Mouse (Mus musculus) CH12.LX (cell line): Measurements from ENCODE around the gene Adap1. TPM values are rescaled to one million over a fixed set of nuclear protein-coding genes. Genes with fewer than 3 reads are reported as not detected.

Source experiments
- DNase-seq: peaks from one replicate; pipeline ENCODE4 v3.0.0-alpha.2; 2013; ENCODE audit errors: extremely low read depth
- H3K27ac ChIP-seq: 2 replicates; pipeline ENCODE4 v1.5.1; 2012; ENCODE audit warnings: low read depth, mild to moderate bottlenecking, control low read depth, moderate library complexity; ENCODE audit not compliant: insufficient read depth
- H3K27me3 ChIP-seq: replicated peaks from 2 replicates; pipeline ENCODE3; 2012; ENCODE audit warnings: inconsistent platforms
- H3K36me3 ChIP-seq, 2 experiments: replicated peaks in 1 of 2; 2 replicates each; pipeline versions ENCODE3 to v1.6.1; 2012; ENCODE audit warnings: inconsistent platforms in 1 of 2, low read length in 1 of 2, mild to moderate bottlenecking in 1 of 2, mixed read lengths in 1 of 2, moderate library complexity in 1 of 2; ENCODE audit not compliant: control insufficient read depth in 1 of 2, insufficient read depth in 1 of 2
- H3K4me1 ChIP-seq, 2 experiments: 2 replicates each; pipeline ENCODE4 v1.6.1; 2012; ENCODE audit warnings: inconsistent platforms in 1 of 2, moderate library complexity in 1 of 2; ENCODE audit not compliant: insufficient read depth in 2 of 2, control insufficient read depth in 1 of 2
- H3K4me2 ChIP-seq: 2 replicates; pipeline ENCODE4 v1.6.1; 2012; ENCODE audit warnings: low read depth, mild to moderate bottlenecking, control low read depth; ENCODE audit not compliant: poor library complexity, insufficient read depth, severe bottlenecking
- H3K4me3 ChIP-seq, 3 experiments: fragments of 150-350 bp in 1 of 3; sonication (generic) in 1 of 3; replicated peaks in 1 of 3; 2 replicates each; pipeline versions ENCODE3 to v1.5.1; 2011 to 2012; ENCODE audit warnings: low read depth in 2 of 3, low read length in 2 of 3, mild to moderate bottlenecking in 2 of 3, moderate library complexity in 2 of 3, control low read depth in 1 of 3, improper control_type of control experiment in 1 of 3, inconsistent platforms in 1 of 3, mixed read lengths in 1 of 3; ENCODE audit not compliant: poor library complexity in 1 of 3
- H3K79me2 ChIP-seq: replicated peaks from 2 replicates; pipeline ENCODE4 v1.6.1; 2012; ENCODE audit warnings: mild to moderate bottlenecking, moderate library complexity; ENCODE audit not compliant: control insufficient read depth, poor library complexity, insufficient read depth, severe bottlenecking; ENCODE audit errors: extremely low read depth
- H3K9ac ChIP-seq: 2 replicates; pipeline ENCODE4 v1.6.1; 2012; ENCODE audit warnings: low read depth, mild to moderate bottlenecking, control low read depth, moderate library complexity; ENCODE audit not compliant: insufficient read depth
- H3K9me3 ChIP-seq: replicated peaks from 2 replicates; pipeline ENCODE3; 2012; ENCODE audit warnings: low read length, inconsistent platforms, mixed read lengths
- BHLHE40 ChIP-seq: IDR thresholded peaks from 2 replicates; pipeline ENCODE4 v1.6.1; 2011; ENCODE audit warnings: mild to moderate bottlenecking, low read depth, low read length, improper control_type of control experiment
- CHD2 ChIP-seq: IDR thresholded peaks from 2 replicates; pipeline ENCODE4 v1.6.1; 2011; ENCODE audit warnings: low read length, improper control_type of control experiment
- E2F4 ChIP-seq: IDR thresholded peaks from 2 replicates; pipeline ENCODE4 v1.6.1; 2011; ENCODE audit warnings: low read depth, low read length, improper control_type of control experiment; ENCODE audit not compliant: insufficient replicate concordance
- EP300 ChIP-seq: IDR thresholded peaks from 2 replicates; pipeline ENCODE4 v1.6.1; 2011; ENCODE audit warnings: low read length, improper control_type of control experiment
- ETS1 ChIP-seq: conservative IDR thresholded peaks from 2 replicates; pipeline ENCODE4 v1.6.1; 2012; ENCODE audit warnings: low read depth, mild to moderate bottlenecking, inconsistent platforms, low read length, improper control_type of control experiment, moderate library complexity
- IRF4 ChIP-seq: IDR thresholded peaks from 2 replicates; pipeline ENCODE4 v1.6.1; 2014; ENCODE audit warnings: low read depth, mild to moderate bottlenecking, inconsistent platforms, low read length, improper control_type of control experiment
- JUN ChIP-seq: IDR thresholded peaks from 2 replicates; pipeline ENCODE4 v1.6.1; 2011; ENCODE audit warnings: low read depth, mild to moderate bottlenecking, low read length, improper control_type of control experiment, moderate library complexity; ENCODE audit not compliant: insufficient read depth
- JUND ChIP-seq: conservative IDR thresholded peaks from 2 replicates; pipeline ENCODE4 v1.6.1; 2011; ENCODE audit warnings: low read depth, low read length, improper control_type of control experiment
- MAX ChIP-seq: IDR thresholded peaks from 2 replicates; pipeline ENCODE4 v1.6.1; 2011; ENCODE audit warnings: low read length, improper control_type of control experiment
- MXI1 ChIP-seq: IDR thresholded peaks from 2 replicates; pipeline ENCODE4 v1.6.1; 2011; ENCODE audit warnings: mild to moderate bottlenecking, low read depth, low read length, improper control_type of control experiment
- MYC ChIP-seq: IDR thresholded peaks from 2 replicates; pipeline ENCODE4 v1.6.1; 2011; ENCODE audit warnings: low read depth, mild to moderate bottlenecking, improper control_type of control experiment, low read length
- POLR2A ChIP-seq: IDR thresholded peaks from 2 replicates; pipeline ENCODE4 v1.6.1; 2011; ENCODE audit warnings: low read depth, mild to moderate bottlenecking, improper control_type of control experiment, low read length
- RAD21 ChIP-seq: IDR thresholded peaks from 2 replicates; pipeline ENCODE4 v1.6.1; 2011; ENCODE audit warnings: low read depth, mild to moderate bottlenecking, low read length, improper control_type of control experiment, moderate library complexity
- RCOR1 ChIP-seq: conservative IDR thresholded peaks from 2 replicates; pipeline ENCODE4 v1.6.1; 2012; ENCODE audit warnings: low read depth, mild to moderate bottlenecking, inconsistent platforms, low read length, improper control_type of control experiment
- SIN3A ChIP-seq: IDR thresholded peaks from 2 replicates; pipeline ENCODE4 v1.6.1; 2012; ENCODE audit warnings: low read length, improper control_type of control experiment, inconsistent platforms
- TBP ChIP-seq: conservative IDR thresholded peaks from 2 replicates; pipeline ENCODE4 v1.6.1; 2011; ENCODE audit warnings: low read depth, low read length, improper control_type of control experiment
- TCF12 ChIP-seq: IDR thresholded peaks from 2 replicates; pipeline ENCODE4 v1.6.1; 2014; ENCODE audit warnings: low read depth, mild to moderate bottlenecking, inconsistent platforms, low read length, improper control_type of control experiment
- USF2 ChIP-seq: conservative IDR thresholded peaks from 2 replicates; pipeline ENCODE4 v1.6.1; 2011; ENCODE audit warnings: low read depth, low read length, improper control_type of control experiment
- ZC3H11A ChIP-seq: IDR thresholded peaks from 2 replicates; pipeline ENCODE4 v1.6.1; 2012; ENCODE audit warnings: low read depth, mild to moderate bottlenecking, inconsistent platforms, low read length, improper control_type of control experiment
- ZNF384 ChIP-seq: IDR thresholded peaks from 2 replicates; pipeline ENCODE4 v1.6.1; 2012; ENCODE audit warnings: low read depth, low read length, improper control_type of control experiment, inconsistent platforms
- dilution Hi-C: fragments of 300-500 bp; cut with MboI; formaldehyde crosslinking; loops from 2 replicates; pipeline ENCODE4 v1.14.3; 2020; ENCODE audit warnings: low sequenced_read_pairs; ENCODE audit not compliant: extremely low pct_unique_long_range_greater_than_20kb, extremely low pct_ligation_motif_present
- in situ Hi-C: fragments of 300-500 bp; cut with MboI; formaldehyde crosslinking; loops from 3 replicates; pipeline ENCODE4 v1.14.3; 2019; ENCODE audit warnings: low sequenced_read_pairs, low pct_ligation_motif_present, low pct_unique_long_range_greater_than_20kb, mixed read lengths
- polyA plus RNA-seq: library from polyadenylated mRNA; unstranded; fragments of >175 nt; gene quantifications from 2 replicates; pipeline ENCODE4 v1.2.1, GENCODE M21; 2012; ENCODE audit warnings: low read depth; ENCODE audit not compliant: insufficient read length
- total RNA-seq, 2 experiments: library from RNA; depleted of rRNA; stranded (reverse); fragments of 300-350 nt in 1 of 2; fragments of >200 nt in 1 of 2; gene quantifications; 2 replicates each; pipeline ENCODE4 v1.2.3; 2012 to 2014

Adap1 gene
- total and polyA plus RNA-seq, 3 experiments, result 53.9 to 73.2 (median 70.7) TPM

- TF ChIP-seq ZNF384 (no peak), E2F4 (no peak), MXI1 (peak; percentile 72; the same call in 1 of the 2 replicates), RAD21 (no peak), RCOR1 (no peak), BHLHE40 (peak; percentile 68), TCF12 (no peak), USF2 (no peak), IRF4 (peak; percentile 21), ZC3H11A (no peak)
Measured at GRCm38 (mm10) chr5:139323260-139323924, 2.0 kb downstream of the Adap1 start (continued).

GRCm38 (mm10) chr5:139321331-139321730 is 4.1 kb downstream of the Adap1 start:
- Histone ChIP-seq H3K27me3 (no peaks in the 10 kb centered on the region), H3K27ac (peak overlapping the region; percentile 63; the same call in 1 of the 2 replicates), H3K79me2 (peaks cover 72% of the 10 kb centered on the region), H3K36me3 (peaks cover 7 to 30% of the 10 kb centered on the region in 2 experiments), H3K9ac (no peak overlapping the region), H3K9me3 (peaks cover 3% of the 10 kb centered on the region), H3K4me3 (no peak overlapping the region), H3K4me1 (peaks cover 34 to 73% of the 10 kb centered on the region in 2 experiments), H3K4me2 (no peak overlapping the region)
- TF ChIP-seq ZC3H11A (no peak), JUND (no peak), TBP (no peak), EP300 (no peak)
- in situ Hi-C loops, result no loop called here
- no peak for DNase-seq
- dilution Hi-C loops, result no loop called here

- in situ Hi-C loops (no loop called here), dilution Hi-C loops (no loop called here)
- TF ChIP-seq ETS1 (no peak; the same call in 1 of the 2 replicates), JUN (no peak), MYC (peak; percentile 46; the same call in 1 of the 2 replicates), POLR2A (no peak), MAX (peak; percentile 78), MXI1 (peak; percentile 58), BHLHE40 (peak; percentile 64; the same call in 1 of the 2 replicates), SIN3A (peak; percentile 29; the same call in 1 of the 2 replicates), CHD2 (no peak)
- Histone ChIP-seq H3K4me3 (peak overlapping the region in 1 of 3 experiments; percentile 15), H3K9ac (no peak overlapping the region), H3K4me1 (peaks cover 36 to 69% of the 10 kb centered on the region in 2 experiments), H3K36me3 (peaks cover 11 to 38% of the 10 kb centered on the region in 2 experiments), H3K79me2 (peaks cover 81% of the 10 kb centered on the region), H3K27me3 (no peaks in the 10 kb centered on the region), H3K9me3 (peaks cover 6% of the 10 kb centered on the region), H3K4me2 (0 out of 2 replicates have a peak overlapping the region, but pooled peaks have one; percentile 9), H3K27ac (peak overlapping the region; percentile 74; the same call in 1 of the 2 replicates)
- peak; percentile 66 for DNase-seq
Measured at GRCm38 (mm10) chr5:139320424-139320823, 5.0 kb downstream of the Adap1 start.
